Mouse (Mus musculus) ES-Bruce4 (cell line): ENCODE data around the gene Nradd.

Experiments
- CTCF ChIP-seq: IDR thresholded peaks from one replicate; pipeline ENCODE4 v1.8.1; 2011; ENCODE audit warnings: low read depth, low read length
- POLR2A ChIP-seq: IDR thresholded peaks from one replicate; pipeline ENCODE4 v1.8.1; 2011; ENCODE audit warnings: low read length; ENCODE audit not compliant: insufficient read depth

- TF ChIP-seq POLR2A (no peak), CTCF (no peak)
Measured at GRCm38 (mm10) chr9:110665912-110666311, 41.7 kb upstream of the Nradd start.
